Mouse (Mus musculus) lung, postnatal 4 days (tissue): ENCODE results near the gene Mxd4.
A peak's percentile ranks its signal among the peaks of the same experiment; 100 is the strongest.

ENCODE experiments used
- DNase-seq, 2 experiments: peaks; one replicate each; pipeline ENCODE4 v3.0.0; 2021

Gene Mxd4

GRCm38 (mm10) chr5:34196423-34196822, 8.9 kb upstream of the Mxd4 start:
- peak in 1 of 2 experiments; percentile 54 for DNase-seq

DNA sequence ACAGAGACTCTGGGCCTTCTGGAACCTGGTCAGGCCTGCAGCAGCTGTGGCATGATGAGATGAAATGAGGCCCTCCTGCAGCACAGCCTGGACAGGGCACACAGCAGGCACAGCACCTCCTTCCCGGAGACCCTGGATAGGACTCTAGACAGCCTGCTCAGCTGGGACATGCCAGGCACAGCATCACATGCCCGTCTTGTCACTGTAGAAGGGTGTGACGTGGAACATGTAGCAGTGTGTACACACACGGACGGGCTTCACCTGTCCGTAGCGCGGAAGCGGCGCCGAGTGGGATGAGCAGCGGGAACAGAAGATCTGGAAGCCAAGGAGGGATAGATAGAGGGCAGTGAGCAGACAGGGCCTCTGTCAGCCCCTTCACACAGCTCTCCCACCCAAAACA, 8.3 kb upstream of the Mxd4 start:
- no peak for DNase-seq

DNA sequence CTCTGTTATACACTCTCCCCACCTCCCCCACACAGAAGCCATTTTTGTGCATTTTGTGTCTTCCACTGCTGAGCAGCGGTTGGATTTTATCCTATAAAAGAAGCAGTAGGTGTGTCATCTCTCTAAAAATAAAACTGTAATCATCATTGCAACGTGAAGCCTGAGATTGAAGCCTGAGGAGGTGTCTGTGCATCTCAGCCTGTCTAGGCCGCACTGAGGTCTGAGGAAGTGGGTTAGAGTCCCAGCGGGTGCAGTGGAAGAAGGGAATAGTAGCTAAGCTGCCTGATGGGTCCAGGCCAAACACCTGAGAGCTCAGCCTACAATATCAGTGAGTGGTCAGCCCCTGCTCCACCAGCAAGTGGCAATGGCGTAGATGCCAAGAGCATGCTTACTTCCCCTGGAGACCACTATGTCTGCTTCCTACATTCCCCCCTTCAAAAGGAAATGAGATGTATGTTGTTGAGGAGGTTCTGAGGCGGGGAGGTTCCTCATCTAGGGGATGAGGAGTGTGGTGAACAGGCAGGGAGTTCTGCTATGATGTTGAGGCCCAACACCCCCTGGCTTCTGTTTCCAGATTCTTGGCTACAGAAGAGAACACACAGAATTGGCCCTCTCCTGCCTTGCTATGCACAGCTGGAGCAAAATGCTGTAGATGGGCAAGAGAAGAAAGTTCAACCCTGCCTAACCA, 7.6 kb upstream of the Mxd4 start:
- DNase-seq, result no peak

DNA sequence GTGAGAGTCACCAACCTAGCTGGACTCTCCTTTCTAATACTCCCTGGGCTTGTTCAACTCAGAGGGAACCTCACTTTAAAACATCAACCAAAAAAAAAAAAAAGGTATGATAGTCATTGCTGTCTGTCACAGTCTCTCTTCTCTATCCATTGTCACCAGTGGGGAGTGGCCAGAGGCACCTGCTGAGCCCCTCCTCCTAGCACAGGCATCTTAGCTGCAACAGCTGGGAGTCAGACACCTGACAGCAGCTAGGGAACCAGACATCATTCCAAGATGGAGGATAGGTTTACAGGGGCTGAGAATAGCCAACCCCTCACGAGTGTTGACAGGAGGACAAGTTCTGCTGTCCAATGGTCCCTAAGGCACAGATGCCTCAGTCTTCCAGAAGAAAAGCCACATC, 6.9 kb upstream of the Mxd4 start:
- no peak for DNase-seq

DNA sequence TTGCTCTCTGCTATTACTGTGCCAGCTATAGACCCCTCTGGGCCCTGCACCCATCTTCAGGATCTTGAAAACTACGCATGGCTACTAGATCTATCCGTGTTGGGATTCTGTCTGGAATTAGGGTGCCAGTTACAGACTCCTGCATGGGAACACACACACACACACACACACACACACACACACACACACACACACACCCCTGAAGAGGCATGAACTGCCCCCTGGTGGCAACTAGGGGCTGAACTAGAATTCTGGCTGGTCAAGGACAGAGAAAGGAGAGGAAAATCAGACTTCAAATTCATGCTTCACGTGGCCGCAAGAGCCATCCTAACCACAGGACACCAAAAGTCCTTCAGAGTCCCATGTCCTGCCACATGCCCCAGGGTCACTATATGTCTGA, 4.3 kb upstream of the Mxd4 start:
- peak; percentile 48 to 63 for DNase-seq

DNA sequence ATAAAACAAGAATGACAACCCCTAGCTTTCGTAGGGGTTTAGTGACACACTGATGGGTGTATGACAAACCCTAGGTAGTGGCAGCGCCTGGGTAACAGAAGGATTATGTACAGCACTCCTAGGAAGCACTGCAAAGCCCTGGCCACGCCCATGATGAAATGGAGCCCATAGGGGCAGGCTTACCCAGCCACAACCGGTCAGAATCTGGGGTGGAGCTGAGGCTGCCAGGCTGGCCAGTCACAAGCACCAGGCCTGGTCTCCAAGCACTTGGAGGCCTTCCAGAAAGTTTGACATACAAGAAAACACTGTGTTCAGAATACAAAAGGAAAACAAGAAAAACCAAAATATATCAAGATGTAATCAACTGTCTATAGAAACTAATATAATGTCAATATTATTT, 3.5 kb upstream of the Mxd4 start:
- DNase-seq, result peak; percentile 70 to 87

GRCm38 (mm10) chr5:34189521-34189920, 2.0 kb upstream of the Mxd4 start:
- DNase-seq, result peak in 1 of 2 experiments; percentile 20

GRCm38 (mm10) chr5:34188856-34189255, 1.3 kb upstream of the Mxd4 start:
- DNase-seq, result no peak

DNA sequence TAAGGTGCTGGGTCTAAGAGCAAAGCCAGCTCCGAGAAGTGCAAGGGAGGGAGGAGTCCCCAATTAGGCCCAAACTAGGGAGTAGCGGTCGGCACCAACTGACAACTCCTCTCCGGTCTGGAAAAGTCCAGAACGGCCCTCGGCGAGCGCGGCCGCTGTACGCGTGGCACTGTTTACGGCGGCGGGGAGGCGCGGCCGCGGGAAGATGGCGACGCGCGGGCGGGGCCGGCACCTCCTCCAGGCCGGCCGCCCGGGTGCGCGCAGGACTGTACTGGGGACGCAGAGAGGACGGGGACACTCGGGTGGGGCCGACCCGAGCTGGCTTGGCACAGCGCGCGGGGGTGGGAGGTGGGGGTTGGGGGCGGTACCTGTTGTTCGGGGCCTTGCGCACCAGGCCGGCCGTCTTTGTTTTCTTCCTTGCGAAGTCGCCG, 544 bp downstream of the Mxd4 start:
- peak; percentile 72 to 85 for DNase-seq

DNA sequence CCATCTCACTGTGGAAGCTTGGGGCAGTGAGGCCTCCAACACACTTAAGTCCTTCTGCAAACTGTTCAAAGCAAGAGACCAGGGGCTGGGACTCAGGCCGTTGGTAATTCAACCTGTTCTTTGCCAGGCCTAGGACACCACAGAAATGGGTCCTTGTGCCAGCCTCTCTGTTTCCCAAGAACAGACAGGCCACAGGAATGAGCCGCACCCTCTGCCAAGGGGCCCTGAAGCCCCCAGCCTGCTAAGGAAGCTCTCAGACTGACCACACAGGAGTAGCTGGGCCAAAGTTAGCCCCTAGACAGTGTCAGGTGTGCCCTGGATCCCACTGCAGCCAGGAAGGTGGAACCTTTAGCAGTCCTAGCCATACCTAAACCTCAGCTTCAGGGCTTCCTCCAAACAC, 1.1 kb downstream of the Mxd4 start:
- DNase-seq, result peak in 1 of 2 experiments; percentile 47

DNA sequence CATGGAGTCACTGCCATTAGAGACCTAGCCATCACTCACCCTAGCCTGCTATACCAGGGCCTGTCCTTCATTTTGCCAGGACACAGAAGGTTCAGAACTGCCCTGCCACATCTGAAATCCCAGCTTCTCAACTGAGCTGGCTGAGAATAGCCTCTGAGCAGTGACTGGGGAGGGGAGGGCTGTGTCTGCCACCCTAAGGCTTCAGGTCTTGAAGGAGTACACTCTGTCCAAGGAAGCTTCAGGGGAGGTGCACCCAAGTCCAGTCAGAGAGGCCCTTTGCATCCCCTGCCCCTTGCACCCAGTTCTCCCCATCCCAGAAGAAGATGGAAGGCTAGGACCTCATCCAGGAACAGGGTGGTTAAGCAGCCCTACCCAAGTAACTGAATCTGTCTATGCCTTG, 1.7 kb downstream of the Mxd4 start:
- peak in 1 of 2 experiments; percentile 17 for DNase-seq

GRCm38 (mm10) chr5:34185051-34185580, 2.4 kb downstream of the Mxd4 start:
- peak; percentile 3 to 13 for DNase-seq

DNA sequence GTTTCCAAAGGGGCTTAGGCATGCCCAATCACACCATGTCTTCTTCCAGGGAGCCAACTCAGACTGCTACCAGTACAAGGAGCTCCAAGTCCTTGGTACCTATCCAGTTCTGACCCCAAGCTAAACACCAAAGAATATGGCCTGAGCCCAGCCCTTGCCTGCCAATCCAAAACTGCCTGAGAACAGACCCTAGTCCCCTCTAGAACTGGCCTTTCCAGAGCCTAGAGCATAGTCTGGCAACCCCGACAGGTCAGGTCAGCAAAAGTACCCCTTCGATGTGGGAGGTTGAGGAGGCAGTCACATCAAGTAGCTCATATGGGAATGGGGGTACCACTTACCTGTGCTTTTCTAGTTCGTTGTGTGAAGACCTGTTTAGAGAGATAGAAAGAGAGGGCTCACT, 3.5 kb downstream of the Mxd4 start:
- DNase-seq, result peak; percentile 3 to 12

GRCm38 (mm10) chr5:34183156-34183880, 4.2 kb downstream of the Mxd4 start:
- peak; percentile 59 to 80 for DNase-seq

DNA sequence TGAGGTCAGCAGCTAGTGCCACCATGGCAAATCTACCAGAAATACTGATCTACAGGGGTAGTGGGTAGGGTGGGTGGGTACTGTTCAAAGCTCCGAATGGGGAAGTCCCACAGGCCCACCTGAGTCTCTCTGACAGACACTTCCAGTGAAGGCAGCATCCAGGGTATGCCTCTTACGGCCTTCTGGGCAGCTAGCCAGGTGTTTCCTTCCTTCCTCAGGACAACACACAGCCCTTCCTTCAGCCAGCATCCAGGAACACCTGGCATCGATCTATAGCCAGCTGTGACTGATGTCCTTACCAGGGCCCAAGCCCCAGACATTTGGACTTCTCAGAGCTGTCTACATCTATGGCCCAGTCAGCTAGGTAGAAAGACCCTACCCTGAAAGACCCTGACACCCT, 5.0 kb downstream of the Mxd4 start:
- peak; percentile 10 to 26 for DNase-seq

DNA sequence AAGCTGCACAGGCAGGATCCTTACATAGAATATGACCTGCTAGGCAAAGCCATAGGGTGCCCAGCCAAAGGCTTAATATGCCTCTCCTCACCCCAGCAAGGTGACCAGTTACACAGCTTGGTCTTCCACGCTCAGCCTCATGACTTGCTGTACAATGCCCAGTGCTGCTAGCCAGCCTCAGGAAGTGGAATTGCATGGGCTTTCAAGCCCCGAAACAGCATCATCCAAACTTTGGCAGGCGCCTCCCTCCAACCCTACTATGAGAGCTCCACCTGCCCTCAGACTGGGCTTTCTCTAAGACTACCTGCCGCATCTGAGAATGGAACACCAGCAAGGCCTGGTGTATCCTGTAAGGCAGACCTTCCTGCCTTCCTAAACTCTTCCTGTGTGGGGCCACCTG, 9.7 kb downstream of the Mxd4 start:
- peak in 1 of 2 experiments; percentile 2 for DNase-seq

GRCm38 (mm10) chr5:34177091-34177490, 10.4 kb downstream of the Mxd4 start:
- DNase-seq, result peak in 1 of 2 experiments; percentile 3

DNA sequence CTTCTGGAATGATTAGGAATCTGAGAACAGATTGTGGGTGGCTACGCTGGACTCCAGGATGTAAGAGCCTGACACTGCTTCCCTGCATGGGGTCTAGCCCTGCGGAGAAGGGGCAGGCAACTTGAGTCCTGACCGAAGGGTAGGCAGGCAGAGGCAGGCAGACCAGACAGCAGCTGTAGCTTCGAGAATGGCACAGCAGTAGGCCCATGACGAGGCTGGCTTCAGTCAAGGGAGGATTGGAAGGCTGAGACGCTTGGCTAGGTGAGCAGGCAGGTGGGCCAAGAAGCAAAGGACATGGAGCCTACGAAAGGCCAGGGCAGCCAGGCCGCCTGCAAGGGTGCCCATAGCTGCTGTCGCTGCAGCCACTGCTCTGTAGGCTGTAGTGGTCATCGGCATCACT, 10.8 kb downstream of the Mxd4 start:
- DNase-seq, result peak; percentile 3 to 19

- DNase-seq, result peak; percentile 3 to 19
These were observed 12.2 kb downstream of the Mxd4 start for GRCm38 (mm10) chr5:34175403-34175694.

DNA sequence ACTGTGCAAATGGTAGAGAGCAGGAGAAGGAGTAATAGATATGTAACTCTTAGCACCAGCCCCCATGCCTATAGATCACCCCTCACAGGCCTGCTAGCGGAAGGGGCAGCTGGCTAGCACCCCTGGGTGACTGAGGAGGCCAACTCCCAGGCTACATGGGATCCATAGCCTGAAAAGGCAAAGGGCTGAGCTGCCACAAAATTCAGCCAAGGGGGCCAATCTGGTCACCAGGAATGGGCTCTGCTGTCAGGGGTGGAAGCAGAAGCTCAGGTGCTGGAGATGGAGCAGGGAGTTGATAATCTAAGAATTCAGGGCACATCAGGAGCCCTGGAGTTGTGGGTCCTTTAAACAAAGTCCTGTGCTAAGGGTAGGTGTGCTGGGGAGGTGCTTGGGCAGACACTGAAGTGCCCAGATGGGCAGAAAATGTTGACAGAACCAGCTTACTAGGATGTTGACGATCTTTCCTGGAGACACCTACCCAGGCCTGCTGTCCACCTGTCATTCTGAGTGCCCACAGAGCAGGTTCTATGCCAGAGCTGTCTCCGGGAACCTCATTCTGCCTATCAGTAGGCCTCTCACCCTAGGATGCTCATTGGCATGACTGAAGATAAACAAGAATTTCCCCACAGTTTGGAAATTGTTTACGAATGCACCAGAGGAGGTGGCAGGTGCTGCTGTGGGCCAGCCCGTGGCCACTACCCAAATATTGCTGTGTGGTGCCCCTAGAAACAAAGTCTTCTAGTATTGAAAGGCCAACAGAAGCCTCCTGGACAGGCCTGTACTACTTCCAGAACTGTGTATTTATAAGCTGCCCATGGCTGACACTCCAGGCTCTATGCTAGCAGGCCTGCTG, 12.7 kb downstream of the Mxd4 start:
- DNase-seq, result peak in 1 of 2 experiments; percentile 14

GRCm38 (mm10) chr5:34174021-34174420, 13.5 kb downstream of the Mxd4 start:
- DNase-seq, result no peak

GRCm38 (mm10) chr5:34170726-34171125, 16.8 kb downstream of the Mxd4 start:
- DNase-seq, result peak; percentile 32 to 41

DNA sequence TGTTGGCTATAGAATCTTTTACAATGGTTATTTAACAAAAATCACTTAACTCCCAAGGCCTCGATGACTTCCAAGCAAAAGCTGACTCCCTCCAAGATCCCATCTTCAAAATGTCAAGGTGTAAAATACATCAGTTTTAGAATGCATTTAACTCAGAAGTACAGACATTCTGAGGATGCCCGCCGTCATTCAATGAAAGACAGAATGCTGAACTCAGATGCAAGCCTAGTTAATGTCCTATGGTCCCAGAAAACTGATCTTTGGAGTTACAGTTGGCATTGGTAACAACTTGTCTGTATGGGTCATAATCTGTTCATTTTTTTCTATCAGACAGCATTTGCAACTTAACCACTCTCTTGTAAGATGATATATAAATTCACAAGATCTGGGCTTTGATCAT, 17.6 kb downstream of the Mxd4 start:
- no peak for DNase-seq
